Comparison of ENCODE assay signal across 8 mouse cellular contexts in genomic region chr10:62261115-62261886, GRCm38 (mm10). TPM values are rescaled to one million over a fixed set of nuclear protein-coding genes. Genes with fewer than 3 reads are reported as not detected.
DNase-seq lines count a peak whose midpoint lies in the region; ATAC-seq and TF ChIP-seq lines count a peak whose summit lies in the region.

No protein-coding gene starts in this region.

- peak; percentile 80 for TF ChIP-seq CTCF in forebrain, postnatal 0 days (IDR thresholded peaks at IDR 0.05; ENCODE audit: low read depth)
- peak; percentile 88 for TF ChIP-seq CTCF in hindbrain, postnatal 0 days (IDR thresholded peaks at IDR 0.05; ENCODE audit: low read depth)
- TF ChIP-seq CTCF in left cerebral cortex, adult 2 months (IDR thresholded peaks at IDR 0.05): peak; percentile 60

- no peaks in the 10 kb centered on the region for H3K4me1 ChIP-seq in forebrain, postnatal 0 days (ENCODE audit: insufficient read depth)
- H3K4me1 ChIP-seq in hindbrain, postnatal 0 days (ENCODE audit: insufficient read depth, low read length): no peaks in the 10 kb centered on the region

- 19% methylated on average over 18 of the region's 18 CpGs for WGBS in forebrain, postnatal 0 days
- WGBS in hindbrain, postnatal 0 days: 19% methylated on average over 16 of the region's 18 CpGs

- peak; percentile 93 for ATAC-seq in forebrain, postnatal 0 days
- ATAC-seq in hindbrain, postnatal 0 days: peak; percentile 92
- peak; percentile 95 for ATAC-seq in megakaryocyte-erythroid progenitor cell, adult 5-6 weeks (replicated peaks; ENCODE audit: low FRiP score, low TSS enrichment, poor library complexity, severe bottlenecking)

- no peak overlapping the region for H3K27ac ChIP-seq in forebrain, postnatal 0 days (ENCODE audit: low read depth, low read length)
- no peak overlapping the region for H3K27ac ChIP-seq in hindbrain, postnatal 0 days
- no peak overlapping the region for H3K27ac ChIP-seq in left cerebral cortex, adult 2 months

- no peak overlapping the region for H3K4me3 ChIP-seq in forebrain, postnatal 0 days (ENCODE audit: low read depth, low read length)
- H3K4me3 ChIP-seq in hindbrain, postnatal 0 days (ENCODE audit: low read length): no peak overlapping the region
- no peak overlapping the region for H3K4me3 ChIP-seq in left cerebral cortex, adult 2 months

- no peaks in the 10 kb centered on the region for H3K36me3 ChIP-seq in forebrain, postnatal 0 days (ENCODE audit: insufficient read depth)
- H3K36me3 ChIP-seq in hindbrain, postnatal 0 days (ENCODE audit: insufficient read depth, low read length): no peaks in the 10 kb centered on the region

- intact Hi-C loops in left cerebral cortex, adult 2 months (cut with DNase I): no loop called here

- H3K9me3 ChIP-seq in forebrain, postnatal 0 days (ENCODE audit: low read length): no peaks in the 10 kb centered on the region
- no peaks in the 10 kb centered on the region for H3K9me3 ChIP-seq in hindbrain, postnatal 0 days (ENCODE audit: low read length)

- H3K4me2 ChIP-seq in forebrain, postnatal 0 days (ENCODE audit: low read depth): no peak overlapping the region
- H3K4me2 ChIP-seq in hindbrain, postnatal 0 days (ENCODE audit: low read depth, low read length): no peak overlapping the region

- no peak overlapping the region for H3K9ac ChIP-seq in forebrain, postnatal 0 days
- no peak overlapping the region for H3K9ac ChIP-seq in hindbrain, postnatal 0 days (replicated peaks; ENCODE audit: low read length)

- no peaks in the 10 kb centered on the region for H3K27me3 ChIP-seq in forebrain, postnatal 0 days (ENCODE audit: insufficient read depth, low read length)
- H3K27me3 ChIP-seq in hindbrain, postnatal 0 days (ENCODE audit: insufficient read depth, low read length): no peaks in the 10 kb centered on the region

- DNase-seq in gastrocnemius, adult 18-20 months (ENCODE audit: low spot score): peak; percentile 35
- DNase-seq in gastrocnemius, adult 8-10 months (ENCODE audit: low spot score in 2 of 2): no peak
- peak; percentile 74 to 76 for DNase-seq in cerebellum, adult 18-20 months
- peak; percentile 70 for DNase-seq in forebrain, postnatal 0 days
- DNase-seq in hindbrain, postnatal 0 days (ENCODE audit: low spot score): peak; percentile 87
- peak; percentile 48 to 62 for DNase-seq in left cerebral cortex, adult 2 months (ENCODE audit: extremely low spot score in 1 of 2, low spot score in 2 of 2)
- peak; percentile 21 for DNase-seq in skeletal muscle tissue, adult 2 months (ENCODE audit: low read depth, low spot score)

RNA-seq across cellular contexts. Expression of gene Tacr2, which starts 9.1 kb away (rescaled TPM):
- not detected for total RNA-seq in gastrocnemius, adult 18-20 months (2021)
- not detected for total RNA-seq in gastrocnemius, adult 8-10 months (2022)
- total RNA-seq in forebrain, postnatal 0 days (2014; rRNA removed): not detected in 2 replicates
- polyA plus RNA-seq in forebrain, postnatal 0 days (2015; fragmentation: Nextera tagmentation; extraction: Ambion mirVana): not detected in 2 replicates
- total RNA-seq in hindbrain, postnatal 0 days (2014; rRNA removed): not detected in 2 replicates
- 0.08 TPM in 2 replicates for polyA plus RNA-seq in hindbrain, postnatal 0 days (2015; fragmentation: Nextera tagmentation; extraction: Ambion mirVana)
- total RNA-seq in left cerebral cortex, adult 2 months (2021): under 1 TPM in 1 of 2 experiments, not detected in 1; 0.34 TPM
- total RNA-seq in megakaryocyte-erythroid progenitor cell, adult 5-6 weeks (2014; fragmentation: Nextera tagmentation): not detected in 2 replicates
- total RNA-seq in megakaryocyte-erythroid progenitor cell, adult 5-6 weeks (2017): not detected in 2 replicates

RNA-seq across cellular contexts. Expression of gene Tspan15, which starts 30.2 kb away (rescaled TPM):
- 1 to 10 TPM; 2.9 to 5.5 TPM for total RNA-seq in gastrocnemius, adult 18-20 months (2021)
- 1 to 10 TPM; 4.6 to 7.3 (median 5.1) TPM for total RNA-seq in gastrocnemius, adult 8-10 months (2022)
- total RNA-seq in forebrain, postnatal 0 days (2014; rRNA removed): 7.2 and 11.6 TPM in 2 replicates
- 11.6 and 15.2 TPM in 2 replicates for polyA plus RNA-seq in forebrain, postnatal 0 days (2015; fragmentation: Nextera tagmentation; extraction: Ambion mirVana)
- 30.8 and 38.3 TPM in 2 replicates for total RNA-seq in hindbrain, postnatal 0 days (2014; rRNA removed)
- 20.4 and 21.4 TPM in 2 replicates for polyA plus RNA-seq in hindbrain, postnatal 0 days (2015; fragmentation: Nextera tagmentation; extraction: Ambion mirVana)
- 10 to 100 TPM in 1 of 2 experiments, 1 to 10 TPM in 1; 8.5 to 10.4 TPM for total RNA-seq in left cerebral cortex, adult 2 months (2021)
- total RNA-seq in megakaryocyte-erythroid progenitor cell, adult 5-6 weeks (2014; fragmentation: Nextera tagmentation): 1.9 and 10.3 TPM in 2 replicates
- total RNA-seq in megakaryocyte-erythroid progenitor cell, adult 5-6 weeks (2017): 1.5 and 1.7 TPM in 2 replicates

Comparison
In these comparisons a context has a peak if more than half of its experiments do, and no peak if none do; other contexts are left out.
1. DNase-seq: peak in gastrocnemius, adult 18-20 months (single experiment), cerebellum, adult 18-20 months (2 of 2), forebrain, postnatal 0 days (single experiment), hindbrain, postnatal 0 days (single experiment), left cerebral cortex, adult 2 months (2 of 2) and skeletal muscle tissue, adult 2 months (single experiment); none in gastrocnemius, adult 8-10 months (0 of 2).
2. Peak in every context shown above with its lines, with median percentiles within 50 percentile points of each other: ATAC-seq and CTCF ChIP-seq.